Mouse (Mus musculus) kidney, embryonic 15.5 days (tissue): ENCODE measurements around the gene Olfr524. TPM values are rescaled to one million over a fixed set of nuclear protein-coding genes. Genes with fewer than 3 reads are reported as not detected.

Source experiments
- ATAC-seq: fragments of 200-750 bp; cut with Nextera tagmentation; replicated peaks from 2 replicates; pipeline ENCODE4 v1.8.0; 2017; ENCODE audit warnings: moderate TSS enrichment; ENCODE audit not compliant: low FRiP score
- H3K27ac ChIP-seq: fragments of 300-500 bp; sonication (generic); 2 replicates; pipeline ENCODE4 v1.5.1; 2015; ENCODE audit warnings: mild to moderate bottlenecking, inconsistent platforms
- H3K27me3 ChIP-seq: fragments of 300-500 bp; sonication (generic); 2 replicates; pipeline ENCODE4 v1.6.1; 2015; ENCODE audit warnings: inconsistent platforms
- H3K36me3 ChIP-seq: fragments of 300-500 bp; sonication (generic); 2 replicates; pipeline ENCODE4 v1.6.1; 2015; ENCODE audit warnings: inconsistent platforms
- H3K4me1 ChIP-seq: fragments of 300-500 bp; sonication (generic); 2 replicates; pipeline ENCODE4 v1.6.1; 2015; ENCODE audit warnings: inconsistent platforms
- H3K4me2 ChIP-seq: fragments of 300-500 bp; sonication (generic); 2 replicates; pipeline ENCODE4 v1.6.1; 2015; ENCODE audit warnings: moderate library complexity, mild to moderate bottlenecking, inconsistent platforms
- H3K4me3 ChIP-seq: fragments of 300-500 bp; sonication (generic); replicated peaks from 2 replicates; pipeline ENCODE4 v1.5.1; 2015; ENCODE audit warnings: mild to moderate bottlenecking, inconsistent platforms
- H3K9ac ChIP-seq: fragments of 300-500 bp; sonication (generic); 2 replicates; pipeline ENCODE4 v1.6.1; 2015; ENCODE audit warnings: mild to moderate bottlenecking, inconsistent platforms
- H3K9me3 ChIP-seq: fragments of 300-500 bp; sonication (generic); replicated peaks from 2 replicates; pipeline ENCODE4 v1.6.1; 2016; ENCODE audit warnings: inconsistent platforms
- WGBS: fragments of 180-500 bp; shearing (Covaris S2); methylation state at CpG from one replicate; pipeline ENCODE4 v1.1.7; 2015; ENCODE audit warnings: mixed read lengths; 5-methylcytosine and 5-hydroxymethylcytosine counted together
- polyA plus RNA-seq: library from polyadenylated mRNA; unstranded; fragments of >200 nt; fragmentation: Nextera tagmentation; extraction: Ambion mirVana; gene quantifications from 2 replicates; pipeline ENCODE4 v1.2.1, GENCODE M21; 2015

Gene Olfr524
- not detected in 2 replicates for polyA plus RNA-seq

GRCm38 (mm10) chr7:140205864-140206263, at the start of gene Olfr524:
Gene Olfr524, minus strand, starts transcription at chr7:140205964.
- no peak within 1 kb of the TSS for H3K4me2 ChIP-seq
- H3K27me3 ChIP-seq = no peaks in the 10 kb centered on the region; the same call in 1 of the 2 replicates
- H3K4me1 ChIP-seq = no peaks in the 10 kb centered on the region
- no peak within 1 kb of the TSS for H3K4me3 ChIP-seq
- no peak within 1 kb of the TSS for H3K9ac ChIP-seq
- no peak within 1 kb of the TSS for H3K27ac ChIP-seq
- H3K9me3 ChIP-seq = no peaks in the 10 kb centered on the region
- no peak for ATAC-seq
- H3K36me3 ChIP-seq = no peaks in the 10 kb centered on the region

DNA sequence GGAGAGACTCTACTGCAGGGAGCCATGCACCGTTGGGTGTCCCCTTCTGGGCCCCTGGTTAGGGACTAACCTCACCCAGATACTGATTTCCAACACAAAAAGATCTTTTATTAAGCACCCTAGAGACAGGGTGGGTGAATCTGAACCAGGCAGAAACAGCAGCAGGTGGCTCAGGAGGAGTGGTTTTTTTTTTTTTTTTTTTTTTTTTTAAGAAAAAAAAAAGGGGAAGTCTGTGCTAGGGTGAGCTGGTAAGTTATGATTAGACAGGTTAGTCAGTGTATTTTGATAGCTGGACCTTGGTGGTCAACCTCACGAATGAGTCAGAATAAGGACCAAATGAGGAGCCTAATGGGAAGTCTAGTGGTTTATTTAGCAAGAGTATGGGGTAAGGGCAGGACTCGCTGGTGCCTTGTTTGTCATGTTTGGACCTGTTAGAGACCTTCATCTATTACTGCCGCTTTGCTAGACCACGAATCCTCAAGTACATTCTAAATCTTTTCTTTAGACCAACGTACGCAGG, 48.1 kb upstream of the Olfr524 start:
- 84% methylated on average over 7 of the region's 7 CpGs for WGBS
- Histone ChIP-seq H3K27ac (no peak overlapping the region), H3K9ac (no peak overlapping the region), H3K36me3 (no peaks in the 10 kb centered on the region), H3K4me2 (no peak overlapping the region), H3K4me3 (no peak overlapping the region), H3K4me1 (no peaks in the 10 kb centered on the region), H3K27me3 (no peaks in the 10 kb centered on the region), H3K9me3 (no peaks in the 10 kb centered on the region)
- no peak for ATAC-seq

DNA sequence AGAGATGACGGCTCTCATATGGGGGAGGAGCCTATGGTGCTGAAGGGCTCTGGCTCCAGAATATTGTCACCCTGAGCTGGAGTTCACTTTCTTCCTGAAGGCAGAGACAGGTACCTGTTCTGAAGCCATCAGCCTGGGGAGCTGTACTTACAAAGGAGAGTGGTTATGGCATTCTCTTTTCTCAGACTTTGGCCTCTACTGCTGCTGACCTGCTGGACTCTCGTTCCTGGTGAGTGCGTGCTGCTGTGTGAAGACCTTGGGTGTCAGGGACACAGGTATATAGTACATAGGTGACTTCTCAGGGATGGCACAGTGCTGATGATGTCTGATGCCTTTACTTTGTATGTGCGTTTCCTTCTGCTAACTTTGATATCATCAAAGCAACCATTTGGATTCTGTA, 41.5 kb upstream of the Olfr524 start, which contains the start of gene 5830411N06Rik:
Gene 5830411N06Rik (plus strand): TSS at position 69 of the 400 bp plus-strand sequence.
- Histone ChIP-seq H3K36me3 (no peaks in the 10 kb centered on the region), H3K9ac (no peak within 1 kb of the TSS), H3K4me1 (no peaks in the 10 kb centered on the region), H3K9me3 (no peaks in the 10 kb centered on the region), H3K4me3 (no peak within 1 kb of the TSS), H3K4me2 (no peak within 1 kb of the TSS), H3K27me3 (no peaks in the 10 kb centered on the region), H3K27ac (no peak within 1 kb of the TSS)
- WGBS = 82% methylated on average over 4 of the region's 4 CpGs
- no peak for ATAC-seq

DNA sequence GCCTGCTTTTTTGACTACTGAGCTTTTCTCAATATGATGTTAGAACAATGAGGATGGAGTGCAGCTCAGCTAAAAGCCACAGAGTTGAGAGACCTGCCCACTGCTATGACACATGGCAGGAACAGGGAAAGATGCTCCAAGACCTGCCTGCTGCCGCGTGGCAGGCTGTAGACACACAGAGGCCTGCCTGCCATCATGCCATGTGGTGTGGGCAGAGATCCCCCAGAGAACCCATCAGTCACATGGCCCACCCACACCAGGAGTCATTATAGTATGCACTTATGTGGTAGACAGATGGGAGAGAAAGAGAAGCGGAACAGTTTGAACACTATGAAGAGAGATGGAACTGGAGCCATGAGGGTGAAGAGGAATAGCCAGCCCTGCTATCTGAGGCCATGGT, 27.9 kb upstream of the Olfr524 start:
- no peak overlapping the region for H3K9ac ChIP-seq
- no peaks in the 10 kb centered on the region for H3K4me1 ChIP-seq
- 91% methylated on average over 3 of the region's 3 CpGs for WGBS
- H3K4me2 ChIP-seq = no peak overlapping the region
- no peaks in the 10 kb centered on the region for H3K36me3 ChIP-seq
- no peak for ATAC-seq
- H3K27me3 ChIP-seq = no peaks in the 10 kb centered on the region
- no peak overlapping the region for H3K27ac ChIP-seq
- no peak overlapping the region for H3K4me3 ChIP-seq
- H3K9me3 ChIP-seq = no peaks in the 10 kb centered on the region

DNA sequence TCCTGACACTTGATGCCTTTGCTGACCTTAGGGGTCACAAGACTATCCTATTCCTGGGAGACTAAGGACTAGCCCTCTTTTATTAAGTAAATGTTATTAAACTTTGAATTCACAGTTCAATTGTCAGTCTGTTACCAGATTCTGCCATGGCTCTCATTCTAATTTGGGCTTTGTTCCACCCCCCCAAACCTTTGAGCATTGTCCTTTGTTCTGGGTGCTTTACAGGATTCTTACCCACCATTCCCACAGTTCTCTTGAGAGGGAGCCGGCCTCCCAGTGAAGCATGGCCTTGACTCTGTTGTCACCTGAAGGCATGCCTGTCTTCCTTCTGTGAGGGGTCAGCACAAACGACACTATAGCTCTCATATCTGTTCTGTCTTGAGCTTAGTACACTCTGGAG, 25.3 kb upstream of the Olfr524 start:
- Histone ChIP-seq H3K9me3 (no peaks in the 10 kb centered on the region), H3K4me1 (no peaks in the 10 kb centered on the region), H3K9ac (no peak overlapping the region), H3K4me3 (no peak overlapping the region), H3K27me3 (no peaks in the 10 kb centered on the region), H3K27ac (no peak overlapping the region), H3K36me3 (no peaks in the 10 kb centered on the region), H3K4me2 (no peak overlapping the region)
- no peak for ATAC-seq
- WGBS = 72% methylated on average over 2 of the region's 2 CpGs

DNA sequence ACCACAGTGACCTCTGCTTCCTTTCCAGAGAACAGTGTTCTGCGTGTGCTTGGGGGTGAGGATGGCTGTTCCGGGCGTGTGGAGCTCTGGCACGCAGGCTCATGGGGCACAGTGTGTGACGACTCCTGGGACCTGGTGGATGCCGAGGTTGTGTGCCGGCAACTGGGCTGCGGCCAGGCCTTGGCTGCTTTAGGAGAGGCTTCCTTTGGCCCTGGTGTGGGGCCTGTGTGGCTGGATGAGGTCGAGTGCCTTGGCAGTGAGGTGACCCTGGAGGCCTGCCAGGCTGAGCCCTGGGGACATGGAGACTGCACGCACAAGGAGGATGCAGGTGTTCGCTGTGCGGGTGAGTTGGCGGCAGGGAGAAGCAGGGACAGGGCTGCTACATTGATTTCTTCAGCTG, 22.7 kb upstream of the Olfr524 start:
- no peak for ATAC-seq
- H3K4me1 ChIP-seq = no peaks in the 10 kb centered on the region
- H3K27ac ChIP-seq = no peak overlapping the region
- H3K4me2 ChIP-seq = no peak overlapping the region
- no peaks in the 10 kb centered on the region for H3K27me3 ChIP-seq
- H3K9ac ChIP-seq = no peak overlapping the region
- H3K9me3 ChIP-seq = no peaks in the 10 kb centered on the region
- no peak overlapping the region for H3K4me3 ChIP-seq
- WGBS = 84% methylated on average over 13 of the region's 13 CpGs
- no peaks in the 10 kb centered on the region for H3K36me3 ChIP-seq

GRCm38 (mm10) chr7:140224209-140224608, 18.4 kb upstream of the Olfr524 start:
- H3K4me2 ChIP-seq = no peak overlapping the region
- no peak overlapping the region for H3K27ac ChIP-seq
- H3K9ac ChIP-seq = no peak overlapping the region
- ATAC-seq = no peak
- H3K4me3 ChIP-seq = no peak overlapping the region
- no peaks in the 10 kb centered on the region for H3K9me3 ChIP-seq
- no peaks in the 10 kb centered on the region for H3K27me3 ChIP-seq
- WGBS = 82% methylated on average over 13 of the region's 13 CpGs
- no peaks in the 10 kb centered on the region for H3K4me1 ChIP-seq
- no peaks in the 10 kb centered on the region for H3K36me3 ChIP-seq

DNA sequence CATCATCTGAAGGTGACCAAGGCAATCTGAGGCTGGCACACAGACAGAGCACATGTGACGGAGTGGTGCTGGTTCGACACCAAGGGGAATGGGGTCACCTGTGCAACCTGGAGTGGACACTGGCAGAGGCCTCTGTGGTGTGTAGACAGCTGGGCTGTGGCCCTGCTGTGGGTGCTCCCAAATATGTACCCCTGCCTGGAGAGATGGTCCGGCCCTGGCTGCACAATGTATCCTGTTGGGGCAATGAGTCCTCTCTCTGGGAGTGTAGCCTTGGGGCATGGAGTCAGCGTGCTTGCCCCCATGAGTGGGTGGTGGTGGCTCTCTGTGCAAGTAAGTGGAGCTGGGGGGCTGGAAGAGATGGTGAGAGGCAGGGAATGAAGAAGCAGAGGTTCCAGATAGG, 14.6 kb upstream of the Olfr524 start:
- Histone ChIP-seq H3K4me2 (no peak overlapping the region), H3K27ac (no peak overlapping the region), H3K4me3 (no peak overlapping the region), H3K36me3 (no peaks in the 10 kb centered on the region), H3K9me3 (no peaks in the 10 kb centered on the region), H3K9ac (no peak overlapping the region), H3K4me1 (no peaks in the 10 kb centered on the region), H3K27me3 (no peaks in the 10 kb centered on the region)
- WGBS = 78% methylated on average over 4 of the region's 4 CpGs
- ATAC-seq = no peak

- Histone ChIP-seq H3K4me3 (no peak overlapping the region), H3K9ac (no peak overlapping the region), H3K27me3 (no peaks in the 10 kb centered on the region), H3K27ac (no peak overlapping the region), H3K4me1 (no peaks in the 10 kb centered on the region), H3K4me2 (no peak overlapping the region), H3K9me3 (no peaks in the 10 kb centered on the region), H3K36me3 (no peaks in the 10 kb centered on the region)
- WGBS = 11% methylated on average over 1 of the region's 1 CpGs
- ATAC-seq = no peak
Measured at GRCm38 (mm10) chr7:140219268-140219667, 13.5 kb upstream of the Olfr524 start.

DNA sequence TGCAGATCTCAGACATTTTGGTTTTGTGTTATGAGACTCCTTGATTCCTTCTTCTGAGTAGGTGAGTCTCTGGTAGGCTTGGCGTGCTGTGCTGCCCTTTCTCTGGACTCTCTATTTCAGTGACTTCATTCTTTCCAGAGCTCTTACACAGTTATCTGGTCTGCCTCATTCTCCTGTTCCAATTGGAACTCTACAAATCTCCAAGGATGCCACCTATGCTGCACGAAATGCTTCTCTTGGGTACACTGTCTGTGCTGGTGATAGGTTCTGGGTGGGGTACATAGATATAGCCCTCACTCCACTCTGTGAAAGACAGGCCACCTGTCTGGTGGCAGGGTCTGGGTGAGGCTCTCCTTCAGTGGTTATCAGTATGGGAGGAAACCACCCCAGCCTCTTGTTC, 12.2 kb upstream of the Olfr524 start, which contains the start of gene Cd163l1:
Gene Cd163l1 (plus strand): TSS at position 301 of the 400 bp plus-strand sequence.
- Histone ChIP-seq H3K27me3 (0 out of 2 replicates have a peak, but pooled peaks cover 2% of the 10 kb centered on the region), H3K4me1 (no peaks in the 10 kb centered on the region), H3K4me3 (no peak within 1 kb of the TSS), H3K27ac (no peak within 1 kb of the TSS), H3K9ac (no peak within 1 kb of the TSS), H3K4me2 (no peak within 1 kb of the TSS), H3K9me3 (no peaks in the 10 kb centered on the region), H3K36me3 (no peaks in the 10 kb centered on the region)
- WGBS = 82% methylated on average over 2 of the region's 2 CpGs
- no peak for ATAC-seq

GRCm38 (mm10) chr7:140213841-140214240, 8.1 kb upstream of the Olfr524 start:
- no peaks in the 10 kb centered on the region for H3K4me1 ChIP-seq
- no peak overlapping the region for H3K4me2 ChIP-seq
- H3K9ac ChIP-seq = no peak overlapping the region
- no peak for ATAC-seq
- WGBS = 88% methylated on average over 5 of the region's 5 CpGs
- no peak overlapping the region for H3K4me3 ChIP-seq
- H3K36me3 ChIP-seq = no peaks in the 10 kb centered on the region
- H3K27me3 ChIP-seq = peaks cover 2% of the 10 kb centered on the region; the same call in 1 of the 2 replicates
- H3K27ac ChIP-seq = no peak overlapping the region
- no peaks in the 10 kb centered on the region for H3K9me3 ChIP-seq

DNA sequence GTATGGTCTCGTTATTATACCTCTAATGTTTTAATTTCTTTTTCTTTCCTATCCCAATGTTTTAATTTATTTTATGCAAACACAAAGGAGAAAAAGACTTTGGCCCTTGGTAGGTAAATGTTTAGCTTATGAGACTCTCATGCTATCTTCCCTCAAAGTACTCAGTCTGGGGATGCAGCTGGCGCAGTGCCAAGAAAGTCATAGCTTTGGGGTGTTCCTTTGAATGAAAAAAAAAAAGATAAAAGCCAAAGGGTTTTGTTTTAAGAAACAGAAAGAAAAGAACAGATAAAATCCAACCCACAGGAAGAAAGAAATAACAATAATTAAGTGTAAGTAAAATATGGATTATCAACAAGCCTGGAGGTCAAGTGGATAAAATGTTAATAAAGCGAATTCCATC, 2.9 kb upstream of the Olfr524 start:
- no peaks in the 10 kb centered on the region for H3K4me1 ChIP-seq
- no peaks in the 10 kb centered on the region for H3K36me3 ChIP-seq
- H3K27me3 ChIP-seq = peaks cover 2% of the 10 kb centered on the region; the same call in 1 of the 2 replicates
- no peaks in the 10 kb centered on the region for H3K9me3 ChIP-seq
- WGBS = 85% methylated on average over 3 of the region's 3 CpGs
- H3K4me2 ChIP-seq = no peak overlapping the region
- no peak for ATAC-seq
- H3K4me3 ChIP-seq = no peak overlapping the region
- H3K27ac ChIP-seq = no peak overlapping the region
- H3K9ac ChIP-seq = no peak overlapping the region

- H3K4me3 ChIP-seq = no peak overlapping the region
- no peaks in the 10 kb centered on the region; the same call in 1 of the 2 replicates for H3K27me3 ChIP-seq
- WGBS = 77% methylated on average over 8 of the region's 8 CpGs
- H3K36me3 ChIP-seq = no peaks in the 10 kb centered on the region
- no peak overlapping the region for H3K4me2 ChIP-seq
- H3K9me3 ChIP-seq = no peaks in the 10 kb centered on the region
- H3K27ac ChIP-seq = no peak overlapping the region
- no peaks in the 10 kb centered on the region for H3K4me1 ChIP-seq
- no peak overlapping the region for H3K9ac ChIP-seq
- no peak for ATAC-seq
Measured at GRCm38 (mm10) chr7:140208153-140208552, 2.4 kb upstream of the Olfr524 start.
